Mouse (Mus musculus) heart, postnatal 0 days (tissue): ENCODE measurements around the gene Mapk1ip1l.

Source experiments
- CTCF ChIP-seq: IDR thresholded peaks from 2 replicates; pipeline ENCODE4 v1.5.1; 2016; ENCODE audit warnings: antibody characterized with exemption, control low read depth, low read depth
- EP300 ChIP-seq: IDR thresholded peaks from 2 replicates; pipeline ENCODE4 v1.6.1; 2016; ENCODE audit warnings: antibody characterized with exemption, low read depth

DNA sequence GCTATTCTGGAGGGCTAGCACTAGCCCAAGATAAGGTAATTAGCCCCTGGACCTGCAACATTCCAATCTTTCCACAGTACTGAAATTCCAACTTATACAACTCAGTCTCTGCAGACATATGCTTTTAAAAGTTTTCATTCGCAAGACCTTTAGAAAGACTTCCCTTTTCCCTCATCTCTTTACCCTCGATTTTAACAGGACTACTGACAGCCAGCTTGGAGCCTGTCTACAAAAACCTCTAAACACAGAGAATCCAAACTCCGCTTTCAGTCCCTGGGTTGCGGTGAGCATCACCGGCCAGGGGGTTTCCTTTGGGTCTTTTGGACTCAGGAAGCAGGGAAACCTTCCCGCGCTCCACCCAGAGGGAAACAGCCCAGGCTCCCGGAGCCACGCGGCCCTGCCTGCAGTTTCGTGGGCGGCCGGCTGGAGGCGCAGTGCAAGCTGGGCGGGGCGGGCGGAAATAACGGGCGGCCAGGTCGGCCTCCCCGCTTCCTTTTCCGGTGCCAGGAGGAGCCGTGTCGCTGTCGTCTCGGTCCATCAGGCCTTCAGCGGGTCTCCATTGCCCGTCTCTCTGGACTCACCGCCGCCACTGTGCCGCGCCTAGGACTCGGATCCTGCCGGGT is at the start of gene Mapk1ip1l:
- TF ChIP-seq EP300 (peak; percentile 64; the same call in 1 of the 2 replicates), CTCF (peak; percentile 94)
